Mouse (Mus musculus): ENCODE results near the gene Chrnb2.

DNA sequence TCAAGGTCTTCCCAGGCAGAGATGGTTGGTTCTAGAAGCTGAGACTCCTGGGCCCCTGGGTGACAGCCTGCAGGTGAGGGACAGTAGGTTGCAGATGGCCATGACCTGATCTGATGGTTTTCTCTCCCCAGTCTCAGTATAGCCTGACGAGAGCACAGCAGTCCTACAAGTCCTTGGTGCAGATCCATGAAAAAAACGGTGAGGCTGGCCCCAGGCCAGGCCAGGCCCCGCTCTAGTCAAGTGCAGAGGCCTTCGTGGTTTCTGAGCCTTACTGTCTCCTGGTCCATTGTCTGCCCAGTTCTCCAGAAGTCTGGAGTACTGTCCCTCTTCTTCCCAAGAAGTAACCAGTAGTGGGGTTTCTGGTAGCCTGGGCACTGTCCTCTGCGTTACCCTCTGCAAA lies 17.2 kb upstream of the Chrnb2 start:
- TF ChIP-seq CTCF (IDR thresholded peaks at IDR 0.05; ENCODE audit: low read depth) (no peak), EP300 (optimal IDR thresholded peaks at IDR 0.05) (no peak)
